Mouse (Mus musculus) testis, postnatal 14 days (tissue): Measurements from ENCODE around the gene Pax7.

Experiments
- DNase-seq: peaks from one replicate; pipeline ENCODE4 v3.0.0; 2021; ENCODE audit warnings: low spot score

The Pax7 gene

GRCm38 (mm10) chr4:139747190-139747936 is 86.0 kb downstream of the Pax7 start:
- no peak for DNase-seq

- no peak for DNase-seq
Measured at GRCm38 (mm10) chr4:139746177-139746576, 87.2 kb downstream of the Pax7 start.

DNA sequence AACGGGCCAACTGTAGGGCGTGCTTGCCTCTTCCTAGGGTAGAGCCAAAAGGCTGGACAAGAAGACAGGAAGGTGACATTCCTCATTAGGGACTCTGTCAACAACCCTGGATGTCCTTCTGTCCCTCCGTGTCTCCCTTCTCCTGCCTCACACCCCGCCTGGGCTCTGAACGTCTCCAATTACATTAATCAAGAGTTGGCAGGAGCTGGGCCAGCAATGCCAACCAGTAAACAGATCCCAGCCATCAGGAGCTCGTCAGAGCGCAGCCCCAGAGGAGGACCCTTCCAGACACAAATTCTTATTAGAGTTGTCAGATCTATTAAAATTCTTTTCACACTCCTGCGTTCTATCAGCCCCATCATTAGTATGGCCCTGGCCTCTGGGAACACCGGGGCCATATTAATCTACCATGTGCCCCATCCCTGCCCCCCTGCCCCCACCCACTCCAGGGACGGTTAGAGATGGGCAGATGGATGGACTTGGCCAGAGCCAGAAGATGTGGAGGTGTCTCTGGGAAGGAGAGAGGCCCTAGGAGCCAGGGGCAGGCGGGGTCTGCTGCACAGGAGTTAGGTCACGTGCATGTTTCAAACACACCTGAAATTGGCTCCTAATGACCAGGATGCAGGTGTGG is 88.4 kb downstream of the Pax7 start:
- DNase-seq, result no peak

GRCm38 (mm10) chr4:139743626-139744025 is 89.7 kb downstream of the Pax7 start:
- no peak for DNase-seq

DNA sequence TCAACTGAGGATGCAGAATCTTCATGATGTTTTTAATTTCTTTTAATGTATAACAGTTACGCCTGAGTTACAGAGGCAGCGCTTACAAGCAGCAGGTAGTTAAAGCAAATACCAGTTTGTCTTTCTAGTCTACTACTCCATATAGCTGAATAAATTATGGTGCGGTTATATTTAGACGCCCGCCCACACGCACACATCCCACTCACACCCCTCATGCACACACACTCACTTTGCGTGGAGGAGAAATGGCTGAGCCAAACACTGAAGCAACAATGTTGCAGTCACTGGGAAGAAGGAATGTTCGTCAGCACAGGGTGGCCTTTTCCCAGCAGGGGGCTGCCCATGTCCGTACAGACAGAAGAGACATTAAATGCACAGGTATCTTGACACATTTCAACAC is 96.3 kb downstream of the Pax7 start:
- DNase-seq, result no peak

GRCm38 (mm10) chr4:139727101-139727500 is 106.2 kb downstream of the Pax7 start:
- DNase-seq, result no peak

- DNase-seq, result no peak
Measured at GRCm38 (mm10) chr4:139725421-139725820, 107.9 kb downstream of the Pax7 start.

DNA sequence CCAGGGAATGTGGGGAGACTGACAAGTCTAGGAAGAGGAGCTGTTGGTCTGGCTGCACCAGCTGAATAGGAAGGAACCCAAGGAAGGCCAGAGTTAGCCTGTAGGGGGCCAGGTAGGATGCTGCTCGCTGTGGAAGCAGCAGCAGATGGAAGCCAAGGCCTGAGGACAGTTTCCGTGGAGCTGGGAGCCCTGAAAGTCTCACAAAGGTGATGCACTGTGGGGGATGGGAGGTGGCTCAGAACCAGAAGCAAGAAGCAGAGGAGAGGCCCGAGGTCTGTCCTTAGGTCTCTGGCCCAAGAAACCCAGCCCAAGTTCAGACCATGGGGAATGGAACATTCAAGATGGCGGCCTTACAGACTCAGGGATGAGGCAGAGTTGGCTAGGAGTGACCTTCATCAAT is 109.0 kb downstream of the Pax7 start:
- DNase-seq, result no peak

DNA sequence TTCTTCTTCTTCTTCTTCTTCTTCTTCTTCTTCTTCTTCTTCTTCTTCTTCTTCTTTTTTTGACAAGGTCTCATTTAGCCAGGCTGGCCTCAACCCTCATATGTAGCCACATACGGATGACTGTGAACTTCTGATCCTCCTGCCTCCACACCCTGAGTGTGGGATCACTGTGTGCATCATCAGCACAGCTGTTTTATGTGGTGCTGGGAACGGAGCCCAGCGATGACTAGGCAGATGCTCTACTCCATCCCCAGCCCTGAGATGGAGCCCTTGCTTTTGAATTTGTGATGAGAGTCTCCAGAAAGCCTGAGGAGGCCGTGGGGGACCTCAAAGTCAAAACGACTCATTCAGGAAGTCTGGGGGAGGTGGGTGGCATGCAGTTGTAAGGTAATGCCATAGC is 114.3 kb downstream of the Pax7 start:
- DNase-seq, result no peak

- DNase-seq, result no peak
Measured at GRCm38 (mm10) chr4:139716477-139717169, 116.7 kb downstream of the Pax7 start.

DNA sequence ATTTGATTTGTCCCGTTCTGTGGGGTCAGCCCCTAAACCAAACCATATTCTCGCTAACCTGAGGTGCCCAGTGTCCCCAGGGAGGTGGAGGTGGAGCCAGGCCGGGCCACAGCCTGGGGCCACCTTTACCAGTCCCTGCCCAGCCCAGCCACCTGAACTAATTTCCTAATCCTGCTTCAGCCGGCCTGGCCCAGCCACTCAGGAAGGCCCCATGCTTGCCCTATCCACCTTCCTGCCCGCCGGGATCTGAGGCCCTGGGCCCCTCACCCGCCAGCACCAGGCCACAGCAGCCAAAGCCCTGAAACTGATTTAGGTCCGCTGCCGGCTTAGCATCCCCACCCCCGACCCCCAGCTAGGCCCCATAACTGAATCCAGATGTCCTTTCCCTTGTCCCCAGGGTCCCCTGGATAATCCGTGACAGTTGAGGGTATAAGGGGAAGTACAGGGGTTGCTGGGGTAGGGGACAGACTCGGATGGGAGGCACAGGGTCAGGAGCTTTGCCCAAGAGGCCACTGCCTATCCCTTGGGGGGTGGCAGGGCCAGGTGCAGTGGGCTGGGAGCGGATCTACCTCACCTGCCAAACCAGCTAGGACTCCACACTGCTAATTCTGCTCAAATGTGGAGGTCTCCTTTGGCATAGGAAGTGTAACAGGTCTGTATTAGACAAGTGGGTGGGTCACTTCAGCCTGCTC is 117.9 kb downstream of the Pax7 start:
- no peak for DNase-seq

- DNase-seq, result no peak
Measured at GRCm38 (mm10) chr4:139710467-139711334, 122.6 kb downstream of the Pax7 start.

DNA sequence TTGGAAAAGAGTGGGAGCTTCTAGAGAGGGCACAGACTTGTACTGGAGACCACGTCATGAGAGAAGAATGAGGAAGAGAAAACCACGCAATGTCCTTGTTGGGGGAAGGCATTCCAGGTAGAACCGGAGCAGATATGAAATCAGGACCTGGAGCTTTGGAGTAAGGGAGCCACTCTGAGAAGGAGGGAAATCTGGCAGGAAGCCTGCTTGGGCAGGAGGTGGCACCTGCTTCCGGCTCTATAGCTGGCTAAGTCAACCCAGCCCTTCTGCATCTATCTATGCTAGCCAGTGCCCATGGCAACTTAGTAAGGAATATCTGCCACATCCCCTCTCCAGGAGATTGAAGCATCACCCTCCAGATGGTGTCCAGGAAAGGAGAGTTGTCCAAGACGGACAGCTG is 127.3 kb downstream of the Pax7 start:
- no peak for DNase-seq

DNA sequence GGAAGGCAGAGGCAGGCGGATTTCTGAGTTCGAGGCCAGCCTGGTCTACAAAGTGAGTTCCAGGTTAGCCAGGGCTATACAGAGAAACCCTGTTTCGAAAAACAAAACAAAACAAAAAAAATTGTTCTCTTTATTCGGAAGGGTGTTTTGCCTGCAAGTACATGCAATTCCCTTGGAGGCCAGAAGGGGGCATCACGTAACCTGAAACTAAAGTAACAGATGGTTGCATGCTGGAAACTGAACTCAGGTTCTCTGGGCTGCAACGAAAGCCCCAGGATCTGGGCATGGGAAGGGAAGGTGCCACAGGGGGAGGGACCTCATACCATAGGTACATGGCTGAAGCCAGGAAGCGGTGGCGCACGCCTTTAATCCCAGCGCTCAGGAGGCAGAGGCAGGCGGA is 129.9 kb downstream of the Pax7 start:
- peak; percentile 27 for DNase-seq

- DNase-seq, result no peak
Measured at GRCm38 (mm10) chr4:139702914-139703313, 130.4 kb downstream of the Pax7 start.

- no peak for DNase-seq
Measured at GRCm38 (mm10) chr4:139698602-139699001, 134.7 kb downstream of the Pax7 start.

DNA sequence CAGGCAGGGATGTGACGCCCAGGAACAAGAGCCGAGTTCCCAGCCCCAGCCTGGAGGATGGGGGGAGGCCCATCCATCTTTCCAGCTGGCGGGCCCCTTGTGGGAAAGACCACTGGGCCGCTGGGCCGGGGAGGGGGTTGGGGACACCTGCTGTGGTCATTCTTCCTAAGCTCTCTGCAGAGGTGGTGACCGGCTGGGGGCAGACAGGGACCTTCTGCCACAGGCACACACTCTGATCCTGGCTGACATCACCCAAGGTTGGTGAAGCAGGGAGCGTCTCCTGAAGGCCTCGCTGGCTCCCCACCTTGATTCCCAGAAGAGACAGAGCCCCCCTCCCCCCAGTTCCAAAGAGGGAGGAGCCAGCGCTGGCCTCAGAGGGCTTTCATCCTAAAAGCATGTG is 135.6 kb downstream of the Pax7 start:
- DNase-seq, result no peak

GRCm38 (mm10) chr4:139693315-139693714 is 140.0 kb downstream of the Pax7 start:
- no peak for DNase-seq

DNA sequence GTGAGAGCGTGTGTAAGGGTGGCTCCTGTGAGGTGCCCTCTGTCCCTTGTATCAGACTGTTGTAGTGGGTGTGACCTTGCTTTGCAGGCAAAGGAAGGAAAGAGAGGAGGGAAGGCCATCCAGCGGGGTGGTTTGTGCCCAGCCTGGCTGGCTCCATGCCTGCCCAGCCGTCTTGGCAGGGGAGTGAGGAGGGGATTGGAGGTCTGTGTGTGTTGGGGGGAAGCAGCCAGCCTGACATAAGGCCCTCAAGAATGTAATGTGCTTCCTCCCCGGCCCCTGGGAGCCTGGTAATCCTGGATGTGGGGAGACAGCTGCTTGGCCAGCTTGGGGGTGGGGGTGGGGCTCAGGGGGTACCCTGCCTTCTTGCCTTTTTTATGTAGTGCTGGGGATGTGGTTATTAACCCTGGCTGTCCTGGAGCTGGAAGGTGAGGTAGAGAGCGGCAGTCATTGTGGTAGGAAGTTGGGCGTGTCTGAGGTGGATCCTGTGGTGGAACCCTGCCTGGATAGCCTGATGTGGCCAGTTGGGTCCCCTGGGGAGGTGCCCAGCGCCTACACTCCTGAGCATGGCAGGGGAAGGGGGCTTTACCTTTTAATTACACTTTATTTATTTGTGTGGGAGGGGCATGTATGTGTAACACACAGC is 143.6 kb downstream of the Pax7 start:
- no peak for DNase-seq

GRCm38 (mm10) chr4:139688058-139688457 is 145.3 kb downstream of the Pax7 start:
- no peak for DNase-seq
